Mouse (Mus musculus) urinary bladder, postnatal 25 days (tissue): Measurements from ENCODE around the gene E2f4.
A peak's percentile ranks its signal among the peaks of the same experiment; 100 is the strongest.

Experiments
- DNase-seq: peaks from one replicate; pipeline ENCODE4 v3.0.0; 2022; ENCODE audit warnings: low spot score

Gene E2f4

DNA sequence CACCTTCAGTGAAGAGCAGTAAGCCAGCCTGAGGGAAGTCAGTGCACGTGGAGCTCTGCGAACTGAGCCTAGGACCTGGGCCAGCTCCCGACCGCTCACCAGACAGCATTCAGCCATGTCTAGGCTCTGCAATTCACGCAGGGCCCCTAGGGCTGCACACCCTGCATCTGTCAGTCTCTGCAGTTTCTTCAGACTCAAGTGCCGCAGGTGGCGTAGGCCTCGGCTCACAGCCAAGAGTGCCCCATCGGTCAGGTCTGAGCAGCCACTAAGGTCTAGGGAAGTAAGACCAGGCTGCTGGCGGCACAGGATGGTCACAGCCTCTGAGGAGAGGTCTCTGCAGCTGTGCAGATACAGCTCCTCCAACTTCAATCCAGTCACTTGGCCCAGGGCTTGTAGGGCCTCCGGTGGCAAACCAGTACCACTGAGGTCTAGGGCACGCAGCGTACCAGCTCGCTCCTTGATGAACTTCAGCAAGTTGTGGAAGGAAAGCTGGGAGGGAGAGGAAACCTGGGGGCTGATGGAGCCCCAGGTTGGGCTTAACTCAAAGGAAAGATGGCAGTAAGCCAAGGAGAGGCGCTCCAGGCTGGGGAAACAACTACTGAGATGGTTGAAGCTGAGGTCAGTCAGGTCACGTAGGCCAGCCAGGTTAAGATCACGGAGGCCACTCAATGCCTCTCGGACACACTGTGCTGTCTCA lies 17.8 kb downstream of the E2f4 start:
- DNase-seq: no peak

DNA sequence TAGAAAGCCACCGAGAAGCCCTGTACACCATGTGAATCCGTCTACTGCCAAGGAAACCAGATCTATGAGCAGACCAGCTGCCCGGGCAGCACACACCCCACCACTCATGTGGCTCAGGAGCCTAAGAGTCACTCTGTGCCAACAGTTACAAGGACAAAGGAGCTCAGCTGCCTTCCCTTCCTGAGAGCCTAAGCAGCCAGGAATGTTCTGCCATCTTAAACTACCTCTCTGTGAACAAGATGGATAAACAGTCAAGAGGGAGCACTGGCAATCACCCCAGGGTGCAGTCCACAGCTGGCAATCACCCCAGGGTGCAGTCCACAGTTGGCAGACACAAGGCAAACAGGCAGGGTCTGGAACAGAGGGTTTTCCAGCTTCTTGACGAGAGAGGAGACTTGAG lies 20.5 kb downstream of the E2f4 start:
- DNase-seq: no peak

- no peak for DNase-seq
These were observed 21.3 kb downstream of the E2f4 start for GRCm38 (mm10) chr8:105318662-105319190.

- no peak for DNase-seq
These were observed 25.7 kb downstream of the E2f4 start for GRCm38 (mm10) chr8:105323183-105323582.

GRCm38 (mm10) chr8:105325641-105326093 lies 28.2 kb downstream of the E2f4 start:
- DNase-seq: no peak

DNA sequence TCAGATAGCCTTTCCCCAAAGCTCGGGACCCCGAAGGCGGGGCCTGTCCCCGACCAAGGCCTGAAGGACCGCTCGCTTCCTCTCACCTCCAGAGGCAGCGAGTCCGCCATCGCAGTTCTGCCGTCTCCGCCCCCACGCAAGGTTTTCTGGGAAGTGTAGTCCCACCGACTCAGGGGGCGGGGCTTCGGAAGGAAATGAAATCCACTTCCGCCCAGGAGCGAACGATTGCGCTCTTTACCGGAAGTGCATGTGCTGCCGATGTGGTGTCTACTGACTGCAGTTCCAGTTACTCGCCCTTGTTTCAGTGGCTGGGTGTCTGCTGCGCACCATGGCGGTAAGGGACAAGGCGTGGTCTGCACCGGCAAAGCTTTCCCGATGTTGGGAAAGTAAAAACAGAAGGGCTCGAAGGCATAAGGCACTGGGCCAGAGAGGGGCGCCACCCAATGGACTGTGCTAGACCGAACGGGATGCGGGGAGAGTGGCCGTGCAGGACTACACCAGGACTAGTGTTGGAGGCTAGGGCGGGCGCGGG lies 28.7 kb downstream of the E2f4 start, which contains the start of the genes Lrrc29 and Tmem208:
Gene Lrrc29 (minus strand): TSS at position 138 of the 532 bp plus-strand sequence.
Gene Tmem208 (plus strand): TSS at position 214 of the 532 bp plus-strand sequence.
- DNase-seq: peak; percentile 97

GRCm38 (mm10) chr8:105326968-105327367 lies 29.5 kb downstream of the E2f4 start:
- DNase-seq: no peak

DNA sequence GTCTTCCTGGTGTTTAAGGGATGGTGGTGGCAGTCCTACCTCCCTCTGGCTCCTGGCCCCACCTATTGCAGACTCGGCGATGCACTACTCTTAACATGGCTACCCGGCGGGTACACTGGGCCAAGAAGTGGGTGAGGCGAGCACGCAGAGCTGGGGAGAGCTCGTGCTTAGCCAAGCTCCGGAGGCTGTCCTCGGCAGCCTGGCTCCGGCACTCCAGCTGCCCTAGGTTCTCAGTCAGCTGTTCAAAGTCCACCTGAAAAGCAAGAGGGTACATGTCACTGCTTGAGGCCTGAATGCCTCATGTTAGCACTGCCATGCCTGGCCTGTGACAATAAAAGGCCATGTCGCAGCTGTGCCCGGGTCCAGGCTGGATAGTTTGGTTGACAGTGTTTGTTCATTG lies 32.9 kb downstream of the E2f4 start:
- no peak for DNase-seq

- no peak for DNase-seq
These were observed 34.0 kb downstream of the E2f4 start for GRCm38 (mm10) chr8:105331469-105331868.

GRCm38 (mm10) chr8:105331931-105332330 lies 34.5 kb downstream of the E2f4 start:
- DNase-seq: no peak

DNA sequence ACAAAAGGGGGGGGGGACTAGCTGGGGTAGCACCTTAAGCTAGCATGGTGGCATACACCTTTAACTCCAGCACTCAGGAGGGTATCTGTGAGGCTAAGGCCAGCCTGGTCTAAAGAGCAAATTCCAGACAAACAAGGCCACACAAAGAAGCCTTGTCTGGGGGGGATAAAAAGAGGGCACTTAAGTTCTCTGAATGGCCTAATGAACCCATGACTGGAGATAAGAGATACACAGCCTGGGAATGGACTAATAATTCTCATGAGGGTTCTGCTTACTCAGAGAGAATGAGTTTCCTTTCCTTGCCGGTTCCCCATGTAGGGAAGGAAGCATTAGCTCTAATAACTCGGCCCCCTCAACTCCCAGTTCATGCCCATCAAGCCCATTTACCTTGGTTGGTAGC lies 35.1 kb downstream of the E2f4 start:
- no peak for DNase-seq

- no peak for DNase-seq
These were observed 39.1 kb downstream of the E2f4 start for GRCm38 (mm10) chr8:105336373-105337130.

DNA sequence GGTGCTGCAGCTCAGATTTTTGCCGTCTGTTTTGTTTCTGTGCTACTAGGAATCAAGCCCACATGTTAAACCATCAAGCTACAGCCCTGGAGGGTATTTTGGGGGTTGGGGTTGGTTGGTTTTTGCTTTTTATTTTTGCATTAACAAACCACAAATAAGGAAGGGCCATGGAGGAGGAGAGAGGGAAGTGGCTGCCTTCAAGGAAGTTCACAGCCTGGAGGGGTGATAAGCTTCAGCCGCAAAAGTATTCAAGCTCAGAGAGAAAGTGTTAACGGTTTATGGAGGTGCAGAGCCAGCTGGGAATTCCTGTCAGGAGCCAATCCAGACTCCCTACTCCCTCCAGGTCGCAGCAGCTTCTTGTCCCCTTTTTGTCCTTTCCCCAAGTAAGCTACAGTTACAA lies 41.5 kb downstream of the E2f4 start:
- no peak for DNase-seq

- no peak for DNase-seq
These were observed 42.6 kb downstream of the E2f4 start for GRCm38 (mm10) chr8:105339886-105340635.

- DNase-seq: no peak
These were observed 43.9 kb downstream of the E2f4 start for GRCm38 (mm10) chr8:105341399-105341798.

DNA sequence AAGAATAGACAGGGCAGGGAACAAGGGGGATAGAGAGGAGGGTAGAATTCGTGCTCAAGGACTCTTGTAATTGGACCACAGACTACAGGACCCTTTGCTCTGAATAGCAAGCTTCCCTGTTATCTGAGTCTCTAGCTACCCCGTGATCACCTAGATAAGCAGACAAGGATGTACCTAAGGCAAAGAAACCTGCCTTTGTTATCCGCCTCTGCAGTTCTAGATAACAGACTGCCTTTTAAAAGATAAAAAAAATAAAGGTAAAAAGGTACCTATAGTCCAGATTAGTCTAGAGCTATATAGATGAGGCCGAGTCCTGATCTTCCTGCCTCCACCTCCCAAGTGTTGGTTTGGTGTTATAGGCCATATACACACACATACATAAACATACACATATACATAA lies 45.3 kb downstream of the E2f4 start:
- no peak for DNase-seq

DNA sequence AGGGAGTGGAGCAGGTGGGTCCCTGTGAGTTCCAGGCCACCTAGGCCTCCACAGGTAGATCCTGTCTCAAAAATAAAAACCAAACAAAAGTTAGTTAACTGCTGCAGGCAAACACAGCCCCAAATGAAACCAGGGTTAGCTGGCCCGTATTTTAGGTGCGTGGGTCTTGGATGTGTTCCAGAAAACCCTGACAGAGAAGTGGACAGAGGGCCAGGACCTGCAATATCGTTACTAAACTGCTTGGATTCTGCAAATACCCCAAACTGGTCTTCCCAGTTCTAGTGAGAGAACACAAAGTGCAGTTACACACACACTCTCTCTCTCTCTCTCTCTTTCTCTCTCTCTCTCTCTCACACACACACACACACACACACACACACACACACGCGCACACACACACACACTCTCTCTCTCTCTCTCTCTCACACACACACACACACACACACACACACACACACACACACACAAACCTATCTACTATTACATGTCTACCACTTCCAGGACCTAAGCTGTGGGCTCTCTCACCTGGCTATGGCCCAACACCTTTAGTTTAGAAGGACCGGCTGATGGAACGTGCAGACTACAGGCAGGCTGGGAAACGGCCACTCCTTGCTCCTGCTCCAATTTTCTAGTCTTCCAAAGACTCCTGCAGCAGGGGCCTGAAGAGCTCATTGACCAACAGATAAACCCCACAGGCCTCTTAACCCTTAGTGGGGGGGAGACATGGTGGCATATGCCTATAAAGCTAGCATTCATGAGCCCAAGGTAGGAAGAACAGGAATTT lies 46.5 kb downstream of the E2f4 start:
- DNase-seq: no peak

DNA sequence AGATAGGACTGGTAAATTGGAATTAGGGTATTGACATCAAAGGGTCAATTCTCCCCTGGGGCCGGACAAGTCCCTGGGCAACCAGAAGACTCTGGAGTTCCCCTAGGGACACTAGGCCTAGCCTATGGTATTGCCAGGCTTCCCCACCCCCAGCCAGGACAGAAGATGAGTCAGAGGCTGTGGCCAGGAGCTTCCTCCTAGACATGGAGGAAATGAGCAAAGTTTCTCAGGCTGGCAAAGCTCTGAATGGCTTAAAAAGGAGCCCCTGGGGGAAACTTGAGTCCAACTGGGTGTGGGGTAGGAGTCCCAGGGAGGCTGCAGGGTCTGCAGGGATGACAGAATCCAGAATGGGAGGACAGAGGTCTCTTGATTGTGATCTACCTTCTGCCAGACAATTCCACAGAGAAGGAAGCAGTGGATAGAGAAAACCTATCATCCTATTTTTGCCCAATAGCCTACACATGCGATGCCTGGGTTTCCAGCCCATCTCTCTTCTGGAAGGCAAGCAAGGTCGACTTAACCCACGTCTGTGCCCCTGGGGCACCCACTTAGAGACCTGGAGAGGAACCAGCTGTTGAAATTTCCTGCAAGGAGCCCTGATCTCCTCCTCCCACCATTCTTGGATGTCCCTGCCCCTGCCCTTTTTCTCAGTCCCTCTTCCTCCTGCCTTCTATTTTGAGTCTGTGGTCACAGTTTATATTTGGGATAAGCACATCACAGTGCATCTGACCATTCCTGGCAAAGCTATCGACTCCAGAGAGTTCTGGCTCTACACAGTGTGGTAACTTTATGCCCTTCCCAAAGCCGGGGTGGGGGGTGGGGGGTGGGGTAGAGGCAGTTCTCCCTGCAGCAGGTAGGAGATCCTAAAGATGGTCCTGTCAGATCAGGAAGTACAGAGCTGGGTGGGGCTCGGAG lies 47.9 kb downstream of the E2f4 start:
- peak; percentile 36 for DNase-seq

- DNase-seq: peak; percentile 62
These were observed 49.4 kb downstream of the E2f4 start for GRCm38 (mm10) chr8:105346611-105347427.
